Mouse (Mus musculus) G1E (cell line): ENCODE data around the gene Rcan1. TPM values are rescaled to one million over a fixed set of nuclear protein-coding genes. Genes with fewer than 3 reads are reported as not detected.

Experiments
- ATAC-seq: 2 replicates; pipeline ENCODE4 v1.8.0; 2016; ENCODE audit warnings: mild to moderate bottlenecking; ENCODE audit not compliant: insufficient number of reproducible peaks, poor library complexity, low FRiP score, severe bottlenecking; ENCODE audit errors: extremely low read depth
- DNase-seq: peaks from one replicate; pipeline ENCODE4 v3.0.0; 2012; ENCODE audit warnings: low spot score
- H3K27me3 ChIP-seq: 2 replicates; pipeline ENCODE4 v1.6.1; 2012; ENCODE audit warnings: mild to moderate bottlenecking, low read length, inconsistent platforms; ENCODE audit not compliant: insufficient read depth
- H3K36me3 ChIP-seq: replicated peaks from 2 replicates; pipeline ENCODE3; 2012; ENCODE audit warnings: mild to moderate bottlenecking, inconsistent platforms
- H3K4me1 ChIP-seq: 2 replicates; pipeline ENCODE4 v1.6.1; 2012; ENCODE audit warnings: low read depth, low read length, inconsistent platforms, mixed read lengths; ENCODE audit not compliant: insufficient read depth
- H3K4me3 ChIP-seq: 2 replicates; pipeline ENCODE4 v1.5.1; 2012; ENCODE audit warnings: low read depth, mild to moderate bottlenecking, inconsistent platforms, low read length, moderate library complexity, mixed read lengths
- H3K9me3 ChIP-seq: replicated peaks from 2 replicates; pipeline ENCODE4 v1.6.1; 2012; ENCODE audit warnings: inconsistent platforms
- CTCF ChIP-seq: IDR thresholded peaks from 2 replicates; pipeline ENCODE4 v1.5.1; 2012; ENCODE audit warnings: low read depth, low read length, inconsistent platforms, mixed read lengths
- GATA1 ChIP-seq: IDR thresholded peaks from 2 replicates; pipeline ENCODE4 v1.6.1; 2012; ENCODE audit warnings: borderline replicate concordance, low read length, inconsistent platforms, mixed read lengths
- GATA2 ChIP-seq: IDR thresholded peaks from 2 replicates; pipeline ENCODE4 v1.6.1; 2012; ENCODE audit warnings: low read depth, low read length, inconsistent platforms, borderline replicate concordance
- POLR2AphosphoS5 ChIP-seq: IDR thresholded peaks from 2 replicates; pipeline ENCODE4 v1.6.1; 2012; ENCODE audit warnings: low read depth, low read length, inconsistent platforms; ENCODE audit not compliant: insufficient replicate concordance
- TAL1 ChIP-seq: conservative IDR thresholded peaks from 2 replicates; pipeline ENCODE4 v1.6.1; 2012; ENCODE audit warnings: low read depth, low read length, inconsistent platforms, mixed read lengths
- polyA plus RNA-seq: library from polyadenylated mRNA; stranded (reverse); fragments of >175 nt; gene quantifications from 2 replicates; pipeline ENCODE4 v1.2.3, GENCODE M21; 2012
- total RNA-seq, 2 experiments: library from RNA; stranded (forward) in 1 of 2; stranded (reverse) in 1 of 2; fragments of 200-1000 nt in 1 of 2; fragments of >200 nt in 1 of 2; fragmentation: Nextera tagmentation in 1 of 2; gene quantifications; 2 replicates each; pipeline ENCODE4 v1.2.3; 2014 to 2017

Rcan1 gene
- total and polyA plus RNA-seq, 3 experiments, result 12.3 to 16.1 (median 14.2) TPM

GRCm38 (mm10) chr16:92455488-92455887 is 15.2 kb downstream of the Rcan1 start:
- ATAC-seq (no peak), DNase-seq (no peak)
- Histone ChIP-seq H3K4me3 (peak overlapping the region; percentile 28; the same call in 1 of the 2 replicates), H3K27me3 (no peaks in the 10 kb centered on the region), H3K4me1 (peaks cover 86% of the 10 kb centered on the region), H3K9me3 (no peaks in the 10 kb centered on the region), H3K36me3 (peaks cover 65% of the 10 kb centered on the region)
- TF ChIP-seq GATA1, result no peak
- TF ChIP-seq CTCF, result no peak
- no peak for TF ChIP-seq POLR2AphosphoS5
- no peak for TF ChIP-seq GATA2
- no peak for TF ChIP-seq TAL1

- DNase-seq (no peak), ATAC-seq (no peak)
- Histone ChIP-seq H3K36me3 (peaks cover 71% of the 10 kb centered on the region), H3K27me3 (no peaks in the 10 kb centered on the region), H3K9me3 (no peaks in the 10 kb centered on the region), H3K4me1 (peaks cover 82% of the 10 kb centered on the region), H3K4me3 (peak overlapping the region; percentile 31; the same call in 1 of the 2 replicates)
- no peak for TF ChIP-seq CTCF
- no peak for TF ChIP-seq GATA2
- TF ChIP-seq TAL1, result no peak
- TF ChIP-seq POLR2AphosphoS5, result no peak
- TF ChIP-seq GATA1, result no peak
These were observed 16.2 kb downstream of the Rcan1 start for GRCm38 (mm10) chr16:92454495-92454894.

DNA sequence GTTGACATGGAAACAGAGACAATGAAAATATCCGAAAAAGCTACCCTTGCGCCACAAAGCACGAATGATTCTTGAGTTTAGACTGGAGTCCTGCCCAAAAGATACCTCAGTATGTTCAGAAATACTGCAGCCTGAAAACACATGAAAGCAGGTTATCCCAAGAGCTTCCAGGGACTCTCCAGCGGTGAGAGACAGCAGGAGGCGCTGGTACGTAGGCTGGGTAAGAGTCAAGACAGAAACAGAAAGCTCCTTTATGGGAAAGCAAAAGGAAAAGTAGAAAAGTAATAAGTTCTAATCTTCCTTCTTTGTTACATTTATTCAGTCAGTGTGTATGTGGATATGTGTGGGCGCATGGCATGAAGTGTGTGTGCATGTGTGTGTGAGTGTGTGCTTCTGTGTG is 16.7 kb downstream of the Rcan1 start:
- H3K4me3 ChIP-seq, result no peak overlapping the region
- no peak for DNase-seq
- H3K4me1 ChIP-seq, result peaks cover 77% of the 10 kb centered on the region
- H3K9me3 ChIP-seq, result no peaks in the 10 kb centered on the region
- no peaks in the 10 kb centered on the region for H3K27me3 ChIP-seq
- no peak for ATAC-seq
- peaks cover 74% of the 10 kb centered on the region for H3K36me3 ChIP-seq
- TF ChIP-seq POLR2AphosphoS5, result no peak
- TF ChIP-seq CTCF, result no peak
- TF ChIP-seq GATA2, result no peak
- TF ChIP-seq TAL1, result no peak
- TF ChIP-seq GATA1, result no peak

DNA sequence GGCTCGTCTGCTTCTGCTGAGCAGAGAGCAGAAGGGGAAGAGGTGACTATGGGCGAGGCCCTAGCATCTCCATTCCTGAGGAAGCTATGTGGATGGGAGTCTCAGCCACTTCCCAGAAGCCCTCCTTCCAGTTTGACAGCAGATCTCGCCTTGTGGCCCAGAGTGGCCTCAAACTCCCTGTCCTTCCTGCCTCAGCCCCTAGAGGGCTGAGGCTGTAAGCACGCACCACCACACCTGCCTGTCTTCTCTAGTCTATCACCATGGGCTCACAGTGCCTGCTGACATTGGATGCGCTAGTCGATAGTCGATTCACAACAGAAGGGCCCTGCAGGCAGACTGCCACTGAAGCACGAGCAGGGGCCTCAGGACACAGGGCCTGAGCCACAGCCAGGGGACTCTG is 18.1 kb downstream of the Rcan1 start:
- Histone ChIP-seq H3K27me3 (no peaks in the 10 kb centered on the region), H3K4me3 (no peak overlapping the region), H3K36me3 (peaks cover 77% of the 10 kb centered on the region), H3K9me3 (no peaks in the 10 kb centered on the region), H3K4me1 (peaks cover 65% of the 10 kb centered on the region)
- TF ChIP-seq GATA2, result no peak
- TF ChIP-seq CTCF, result 0 out of 2 replicates have a peak, but pooled peaks have one; percentile 17
- no peak for ATAC-seq
- no peak for DNase-seq

DNA sequence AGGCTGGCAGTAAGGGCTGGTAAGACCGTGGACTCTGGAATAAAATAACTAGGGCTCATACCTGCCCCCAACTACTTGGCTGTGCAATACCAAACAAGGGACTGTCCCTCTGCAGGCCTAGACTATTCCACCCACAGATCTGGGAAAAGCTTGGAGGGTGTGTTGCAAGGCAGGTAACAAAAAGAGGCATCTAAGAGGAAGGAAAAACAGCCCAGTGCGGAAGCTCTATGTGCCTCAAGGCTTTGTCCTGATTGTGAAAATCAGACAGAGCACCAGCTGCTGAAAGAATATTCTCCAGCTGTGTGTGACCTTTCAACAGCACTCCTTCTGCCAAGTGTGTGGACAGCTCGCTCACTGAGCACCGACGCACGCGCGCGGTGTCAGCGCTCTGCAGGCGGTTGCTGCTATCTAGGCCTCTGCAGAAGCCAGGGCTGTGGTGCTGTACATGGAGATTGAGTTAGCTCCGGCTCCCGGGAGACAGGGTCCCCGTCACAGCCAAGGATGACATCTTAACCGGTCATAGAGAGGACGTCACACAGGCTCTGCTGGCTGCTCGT is 19.1 kb downstream of the Rcan1 start:
- Histone ChIP-seq H3K4me3 (no peak overlapping the region), H3K4me1 (peaks cover 55% of the 10 kb centered on the region), H3K9me3 (no peaks in the 10 kb centered on the region), H3K27me3 (no peaks in the 10 kb centered on the region), H3K36me3 (peaks cover 84% of the 10 kb centered on the region)
- TF ChIP-seq POLR2AphosphoS5, result no peak
- TF ChIP-seq CTCF, result no peak
- no peak for TF ChIP-seq GATA1
- TF ChIP-seq TAL1, result no peak
- no peak for TF ChIP-seq GATA2
- DNase-seq, result no peak
- ATAC-seq, result no peak

DNA sequence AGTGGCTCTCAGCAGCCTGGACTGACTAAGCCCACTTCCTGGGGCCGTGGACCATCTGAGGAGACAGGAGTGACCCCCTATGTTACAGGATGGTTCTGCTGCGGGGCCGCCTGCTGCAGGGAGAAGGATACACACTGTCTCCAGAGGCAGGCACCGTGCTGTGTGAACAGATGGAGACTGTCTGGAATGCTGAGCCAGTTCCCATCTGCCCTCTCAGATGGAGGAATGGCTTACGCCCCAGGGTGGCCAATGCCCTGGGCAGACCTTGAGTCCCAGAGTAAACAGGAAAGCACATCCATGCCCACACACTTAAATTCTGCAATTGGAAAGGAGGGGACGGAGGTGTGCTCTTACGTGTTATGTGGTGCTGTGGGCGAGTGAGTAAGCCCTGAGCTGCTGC is 20.3 kb downstream of the Rcan1 start:
- Histone ChIP-seq H3K4me1 (peaks cover 43% of the 10 kb centered on the region), H3K9me3 (no peaks in the 10 kb centered on the region), H3K27me3 (no peaks in the 10 kb centered on the region), H3K36me3 (peaks cover 88% of the 10 kb centered on the region), H3K4me3 (no peak overlapping the region)
- ATAC-seq (no peak), DNase-seq (no peak)
- TF ChIP-seq CTCF (no peak), TAL1 (no peak), GATA2 (no peak), POLR2AphosphoS5 (no peak), GATA1 (no peak)

DNA sequence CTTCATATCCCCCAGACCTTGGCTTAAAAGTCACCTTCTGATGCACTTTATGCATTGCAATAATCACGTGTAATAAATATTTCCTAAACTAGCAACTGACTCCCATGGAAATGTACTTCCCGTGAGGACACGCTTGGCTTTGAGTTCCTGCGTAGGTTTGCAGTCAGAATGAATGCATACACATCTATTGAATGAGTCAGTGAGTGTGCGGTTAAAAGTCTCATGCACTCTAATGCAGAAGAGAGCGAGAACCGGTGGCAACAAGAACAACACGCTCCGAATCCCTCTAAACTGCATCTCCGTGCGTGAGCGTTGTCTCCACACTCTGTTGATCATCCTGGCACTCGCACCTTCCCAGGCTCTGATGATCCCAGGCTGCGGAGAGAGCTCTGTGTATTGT is 21.6 kb downstream of the Rcan1 start:
- no peak for DNase-seq
- TF ChIP-seq POLR2AphosphoS5, result no peak
- no peak for TF ChIP-seq GATA2
- TF ChIP-seq GATA1, result no peak
- no peak for TF ChIP-seq TAL1
- TF ChIP-seq CTCF, result no peak
- H3K9me3 ChIP-seq, result no peaks in the 10 kb centered on the region
- peaks cover 88% of the 10 kb centered on the region for H3K36me3 ChIP-seq
- H3K4me3 ChIP-seq, result no peak overlapping the region
- peaks cover 32% of the 10 kb centered on the region for H3K4me1 ChIP-seq
- no peaks in the 10 kb centered on the region for H3K27me3 ChIP-seq
- no peak for ATAC-seq
